Mouse (Mus musculus): ENCODE results near the gene Mecom.

- TF ChIP-seq POLR2A (IDR thresholded peaks at IDR 0.05; ENCODE audit: low read depth, low read length) = no peak
- no peak for TF ChIP-seq CTCF (IDR thresholded peaks at IDR 0.05; ENCODE audit: extremely low read depth, insufficient read depth, insufficient read length, insufficient replicate concordance)
Measured at GRCm38 (mm10) chr3:30050795-30051194, 497.0 kb downstream of the Mecom start.
